Mouse (Mus musculus) forebrain, embryonic 13.5 days (tissue): ENCODE data around the gene Ulk3. TPM values are rescaled to one million over a fixed set of nuclear protein-coding genes. Genes with fewer than 3 reads are reported as not detected.

Experiments
- ATAC-seq: fragments of 200-750 bp; cut with Nextera tagmentation; 2 replicates; pipeline ENCODE4 v1.8.0; 2017
- H3K27ac ChIP-seq: fragments of 300-500 bp; sonication (generic); 2 replicates; pipeline ENCODE4 v1.5.1; 2015; ENCODE audit warnings: inconsistent platforms, mild to moderate bottlenecking, moderate library complexity
- H3K27me3 ChIP-seq: fragments of 300-500 bp; sonication (generic); 2 replicates; pipeline ENCODE4 v1.6.1; 2015; ENCODE audit warnings: mild to moderate bottlenecking, inconsistent platforms
- H3K36me3 ChIP-seq: fragments of 300-500 bp; sonication (generic); 2 replicates; pipeline ENCODE4 v1.6.1; 2015; ENCODE audit warnings: mild to moderate bottlenecking, inconsistent platforms; ENCODE audit not compliant: poor library complexity, severe bottlenecking
- H3K4me1 ChIP-seq: fragments of 300-500 bp; sonication (generic); 2 replicates; pipeline ENCODE4 v1.6.1; 2015; ENCODE audit warnings: inconsistent platforms
- H3K4me2 ChIP-seq: fragments of 300-500 bp; sonication (generic); 2 replicates; pipeline ENCODE4 v1.6.1; 2015; ENCODE audit warnings: inconsistent platforms, mild to moderate bottlenecking, moderate library complexity
- H3K4me3 ChIP-seq: fragments of 300-500 bp; sonication (generic); 2 replicates; pipeline ENCODE4 v1.5.1; 2015; ENCODE audit warnings: mild to moderate bottlenecking, inconsistent platforms
- H3K9ac ChIP-seq: fragments of 300-500 bp; sonication (generic); 2 replicates; pipeline ENCODE4 v1.6.1; 2015; ENCODE audit warnings: mild to moderate bottlenecking, inconsistent platforms
- H3K9me3 ChIP-seq: fragments of 300-500 bp; sonication (generic); replicated peaks from 2 replicates; pipeline ENCODE4 v1.6.1; 2016; ENCODE audit warnings: inconsistent platforms
- WGBS: fragments of 180-500 bp; shearing (Covaris S2); methylation state at CpG from one replicate; pipeline ENCODE4 v1.1.7; 2015; 5-methylcytosine and 5-hydroxymethylcytosine counted together
- polyA plus RNA-seq: library from polyadenylated mRNA; unstranded; fragments of >200 nt; fragmentation: Nextera tagmentation; extraction: Ambion mirVana; gene quantifications from 2 replicates; pipeline ENCODE4 v1.2.1, GENCODE M21; 2015

Gene Ulk3
- polyA plus RNA-seq: 20.0 and 20.3 TPM in 2 replicates

DNA sequence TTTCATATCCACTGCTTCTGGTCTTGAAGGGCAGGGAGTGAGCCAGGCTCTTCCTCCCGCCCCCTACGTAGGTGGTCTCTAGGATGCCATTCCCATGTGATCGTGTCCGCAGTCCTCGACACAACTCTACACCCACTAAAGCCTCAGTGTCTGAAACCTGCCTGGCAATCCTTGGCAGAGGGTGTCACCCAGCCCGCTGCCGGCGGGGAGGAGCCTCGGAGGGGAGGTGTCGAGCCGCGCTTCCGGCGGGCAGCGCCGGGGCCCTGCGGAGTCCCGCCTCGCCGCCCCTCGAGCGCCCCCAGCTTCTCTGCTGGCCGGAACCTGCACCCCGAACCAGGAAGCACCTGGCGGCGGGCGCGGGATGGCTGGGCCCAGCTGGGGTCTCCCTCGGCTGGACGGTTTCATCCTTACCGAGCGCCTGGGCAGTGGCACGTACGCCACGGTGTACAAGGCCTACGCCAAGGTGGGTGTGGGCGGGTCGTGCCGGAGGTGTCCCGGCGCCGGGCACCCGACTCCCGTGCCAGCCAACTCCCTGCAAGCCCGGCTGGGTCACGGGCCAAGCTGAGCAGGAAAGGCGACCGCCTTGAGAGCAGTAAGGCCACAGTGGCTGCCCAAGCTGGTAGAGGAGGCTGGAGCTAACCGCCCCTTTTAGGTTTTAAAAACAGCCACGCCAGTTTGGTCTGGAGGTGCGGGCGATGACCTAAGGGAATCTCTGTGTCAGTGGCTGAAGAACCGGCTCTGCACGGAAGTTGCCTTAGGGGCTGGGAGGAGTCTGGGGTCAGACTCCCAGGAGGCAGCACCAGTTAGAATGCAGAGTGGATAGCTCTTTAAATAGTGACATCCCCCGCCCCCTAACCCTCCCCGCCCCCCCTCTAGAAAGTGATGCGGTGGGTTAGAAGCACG lies at the start of gene Ulk3:
Gene Ulk3, plus strand, starts transcription at position 229 of the 903 bp plus-strand sequence.
- Histone ChIP-seq H3K9ac (peak within 1 kb of the TSS; percentile 82), H3K36me3 (peaks cover 58% of the 10 kb centered on the region), H3K27me3 (no peaks in the 10 kb centered on the region), H3K4me1 (peaks cover 19% of the 10 kb centered on the region), H3K4me3 (peak within 1 kb of the TSS; percentile 76), H3K27ac (peak within 1 kb of the TSS; percentile 57), H3K4me2 (peak within 1 kb of the TSS; percentile 73), H3K9me3 (no peaks in the 10 kb centered on the region)
- ATAC-seq: peak; percentile 88
- WGBS: 1% methylated on average over 50 of the region's 58 CpGs

DNA sequence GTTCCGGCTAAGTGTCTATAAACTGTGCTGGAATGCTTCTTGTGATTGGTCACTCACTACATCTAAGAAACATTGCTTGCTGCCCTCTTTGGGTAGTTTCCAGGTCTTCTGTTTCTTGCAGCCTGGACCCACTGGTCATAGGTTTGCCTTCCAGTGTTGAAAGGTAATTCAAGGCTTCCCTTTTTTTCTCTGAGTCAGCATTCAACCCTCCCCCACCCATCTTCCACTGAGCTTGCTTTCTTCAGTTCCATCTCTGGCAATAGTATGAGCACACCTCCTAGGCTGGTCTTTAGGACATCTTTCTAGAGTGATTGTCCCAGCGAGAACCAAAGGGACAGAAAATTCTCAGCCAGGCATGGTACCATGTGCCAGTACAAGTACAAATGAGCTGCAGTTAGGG lies 49.7 kb upstream of the Ulk3 start:
- Histone ChIP-seq H3K9me3 (no peaks in the 10 kb centered on the region), H3K9ac (no peak overlapping the region), H3K4me1 (peaks cover 20% of the 10 kb centered on the region), H3K36me3 (peaks cover 63% of the 10 kb centered on the region), H3K4me3 (no peak overlapping the region), H3K27me3 (no peaks in the 10 kb centered on the region), H3K4me2 (no peak overlapping the region), H3K27ac (no peak overlapping the region)
- WGBS: 89% methylated on average over 2 of the region's 2 CpGs
- ATAC-seq: no peak

DNA sequence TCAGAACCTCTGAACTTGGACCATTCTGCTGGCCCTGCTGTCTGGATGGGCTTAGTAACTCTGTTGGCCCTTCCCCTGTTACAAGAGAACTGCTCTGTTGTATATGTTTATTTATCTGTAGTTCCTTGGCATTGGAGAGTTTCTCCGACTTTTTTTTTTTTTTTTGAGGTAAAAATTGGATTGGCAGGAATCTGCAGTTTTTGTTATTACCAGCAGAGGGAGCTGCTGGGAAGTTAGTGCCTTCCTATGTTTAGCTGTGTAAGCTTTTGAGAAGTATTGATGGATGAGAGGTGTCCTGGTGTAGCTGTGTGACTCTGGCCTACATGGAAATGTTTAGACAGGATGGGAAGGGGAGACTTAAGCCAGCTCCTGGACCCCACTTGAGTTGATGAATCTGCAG lies 47.9 kb upstream of the Ulk3 start:
- Histone ChIP-seq H3K27ac (no peak overlapping the region), H3K4me3 (no peak overlapping the region), H3K4me2 (no peak overlapping the region), H3K36me3 (peaks cover 73% of the 10 kb centered on the region), H3K27me3 (no peaks in the 10 kb centered on the region), H3K9ac (no peak overlapping the region), H3K4me1 (peaks cover 20% of the 10 kb centered on the region), H3K9me3 (no peaks in the 10 kb centered on the region)
- no peak for ATAC-seq
- 16% methylated on average over 1 of the region's 1 CpGs for WGBS

DNA sequence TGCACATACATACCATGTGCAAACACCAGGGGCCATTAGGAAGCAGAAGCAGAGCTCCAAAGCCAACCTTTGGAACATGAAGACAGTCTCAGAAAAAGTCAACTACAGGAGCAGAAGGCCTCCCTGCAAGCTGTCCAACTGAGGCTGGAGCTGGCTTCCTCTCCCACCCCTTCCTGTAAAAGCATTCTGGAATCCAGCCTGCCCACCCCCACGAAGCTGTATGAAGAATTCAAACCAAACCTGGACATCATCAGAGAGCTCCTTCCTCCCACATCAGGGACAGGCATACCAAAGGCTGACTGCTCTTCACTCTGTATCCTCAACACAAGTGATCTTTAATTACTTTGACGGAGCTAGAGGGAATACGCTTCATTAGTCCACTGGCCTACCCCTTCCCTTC lies 45.3 kb upstream of the Ulk3 start:
- Histone ChIP-seq H3K4me1 (peaks cover 3% of the 10 kb centered on the region), H3K4me3 (no peak overlapping the region), H3K9me3 (no peaks in the 10 kb centered on the region), H3K4me2 (no peak overlapping the region), H3K27me3 (no peaks in the 10 kb centered on the region), H3K9ac (no peak overlapping the region), H3K36me3 (peaks cover 93% of the 10 kb centered on the region), H3K27ac (no peak overlapping the region)
- WGBS: 89% methylated on average over 3 of the region's 3 CpGs
- ATAC-seq: no peak

DNA sequence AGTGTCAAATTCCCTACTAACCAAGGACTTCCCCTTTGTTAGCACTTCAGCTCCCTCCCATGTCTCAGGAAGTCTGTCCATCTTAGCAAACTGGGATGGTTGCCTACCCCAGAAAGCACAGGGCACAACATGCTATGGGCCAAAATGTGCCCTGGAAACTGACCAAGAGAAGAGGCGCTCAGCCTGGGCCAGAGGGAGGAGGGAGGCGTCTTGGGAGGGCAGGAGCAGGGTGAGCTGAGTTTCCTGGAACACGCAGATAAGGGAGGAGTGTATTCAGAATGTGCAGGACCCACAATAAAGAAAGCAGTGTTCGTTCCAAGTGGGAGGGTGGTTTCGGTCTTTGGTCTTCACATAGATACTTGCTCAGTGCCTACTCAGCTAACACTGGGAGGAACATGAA lies 42.0 kb upstream of the Ulk3 start:
- Histone ChIP-seq H3K27ac (no peak overlapping the region), H3K9ac (no peak overlapping the region), H3K4me1 (peaks cover 8% of the 10 kb centered on the region), H3K27me3 (no peaks in the 10 kb centered on the region), H3K4me3 (no peak overlapping the region), H3K9me3 (no peaks in the 10 kb centered on the region), H3K4me2 (no peak overlapping the region), H3K36me3 (peaks cover 82% of the 10 kb centered on the region)
- WGBS: 84% methylated on average over 5 of the region's 5 CpGs
- ATAC-seq: no peak

DNA sequence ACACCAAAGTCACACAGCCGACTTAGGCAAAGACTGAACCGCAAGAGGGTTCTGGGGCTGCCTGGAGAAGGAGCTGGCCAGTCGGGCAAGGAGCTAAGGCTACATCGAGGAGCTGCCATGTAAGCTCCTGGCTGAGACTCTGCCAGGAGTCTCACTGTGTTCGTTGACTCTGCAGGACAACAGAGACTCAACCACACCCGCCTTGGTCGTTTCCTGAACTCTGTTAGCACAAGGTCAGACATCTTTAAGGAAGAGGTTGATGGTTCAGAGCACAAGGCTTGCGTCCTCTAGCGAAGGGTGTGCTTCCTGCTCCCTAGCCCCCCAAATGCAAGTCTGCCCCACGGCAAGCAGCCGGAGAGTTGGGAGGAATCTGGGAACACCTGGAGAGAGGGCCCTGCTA lies 41.4 kb upstream of the Ulk3 start:
- peaks cover 8% of the 10 kb centered on the region for H3K4me1 ChIP-seq
- no peaks in the 10 kb centered on the region for H3K27me3 ChIP-seq
- no peak overlapping the region for H3K27ac ChIP-seq
- H3K36me3 ChIP-seq: peaks cover 77% of the 10 kb centered on the region
- no peak for ATAC-seq
- WGBS: 96% methylated on average over 11 of the region's 11 CpGs
- no peak overlapping the region for H3K4me3 ChIP-seq
- no peak overlapping the region for H3K9ac ChIP-seq
- H3K9me3 ChIP-seq: no peaks in the 10 kb centered on the region
- no peak overlapping the region for H3K4me2 ChIP-seq

DNA sequence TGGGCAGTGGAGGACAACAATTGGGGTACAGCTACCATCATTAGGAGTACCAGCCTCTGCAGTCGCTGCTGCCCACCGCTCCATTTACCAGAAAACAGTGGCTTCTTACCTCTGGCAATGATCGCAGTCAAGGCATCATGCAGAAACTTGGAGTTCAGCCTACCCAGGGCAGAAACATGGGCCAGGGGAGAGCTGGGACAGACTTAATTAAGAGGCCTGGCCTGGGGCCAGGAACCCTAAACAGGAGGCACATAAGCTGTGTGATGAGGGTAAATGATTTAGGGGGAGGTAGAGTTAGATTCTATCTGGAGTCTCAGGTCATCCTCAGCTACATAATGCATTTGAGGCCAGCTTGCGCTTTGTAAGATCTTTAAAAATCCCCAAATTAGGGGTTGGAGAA lies 40.1 kb upstream of the Ulk3 start:
- Histone ChIP-seq H3K9me3 (no peaks in the 10 kb centered on the region), H3K36me3 (peaks cover 63% of the 10 kb centered on the region), H3K4me2 (no peak overlapping the region), H3K4me3 (no peak overlapping the region), H3K9ac (peak overlapping the region; percentile 6; the same call in 1 of the 2 replicates), H3K27ac (peak overlapping the region; percentile 8), H3K4me1 (peaks cover 8% of the 10 kb centered on the region), H3K27me3 (no peaks in the 10 kb centered on the region)
- no peak for ATAC-seq
- WGBS: 85% methylated on average over 4 of the region's 4 CpGs

DNA sequence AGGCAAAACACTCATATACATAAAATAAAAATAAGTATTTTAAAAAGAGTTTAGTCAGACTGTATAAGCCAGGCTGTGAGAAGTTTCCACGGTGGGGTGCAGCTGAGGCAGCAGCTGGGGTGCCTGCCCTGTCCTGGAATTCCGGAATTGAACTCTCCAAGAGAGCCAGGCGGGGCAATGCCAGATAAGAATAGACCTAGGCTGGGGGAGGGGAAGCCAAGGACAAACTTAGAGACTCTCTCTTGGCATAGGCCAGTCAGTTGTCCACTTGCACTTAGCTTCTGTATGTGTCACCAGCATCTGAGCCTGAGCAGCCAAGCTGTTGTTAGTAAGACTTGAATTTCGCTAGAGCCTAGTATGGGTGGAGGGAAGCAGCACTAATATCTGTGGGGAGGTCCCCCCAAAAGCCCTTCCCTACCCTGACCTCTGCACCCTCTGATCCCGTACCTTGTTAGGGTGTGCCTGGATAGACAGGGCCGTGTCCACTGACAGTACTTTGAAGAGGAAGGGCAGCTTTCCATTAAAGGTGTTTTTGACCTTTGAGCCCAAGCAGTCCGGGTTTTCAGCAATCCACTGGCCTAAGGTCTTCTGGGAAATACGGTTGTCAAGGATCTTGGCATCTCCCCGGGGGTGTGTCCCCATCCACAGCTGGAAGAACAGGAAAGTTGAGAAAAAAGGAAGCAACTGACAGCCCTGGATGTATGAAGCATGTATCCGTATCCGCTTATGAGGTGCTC lies 39.0 kb upstream of the Ulk3 start:
- Histone ChIP-seq H3K4me3 (no peak overlapping the region), H3K4me1 (peaks cover 13% of the 10 kb centered on the region), H3K27ac (no peak overlapping the region), H3K9ac (no peak overlapping the region; the same call in 1 of the 2 replicates), H3K9me3 (no peaks in the 10 kb centered on the region), H3K36me3 (peaks cover 52% of the 10 kb centered on the region), H3K4me2 (no peak overlapping the region), H3K27me3 (no peaks in the 10 kb centered on the region)
- WGBS: 92% methylated on average over 11 of the region's 11 CpGs
- ATAC-seq: no peak

DNA sequence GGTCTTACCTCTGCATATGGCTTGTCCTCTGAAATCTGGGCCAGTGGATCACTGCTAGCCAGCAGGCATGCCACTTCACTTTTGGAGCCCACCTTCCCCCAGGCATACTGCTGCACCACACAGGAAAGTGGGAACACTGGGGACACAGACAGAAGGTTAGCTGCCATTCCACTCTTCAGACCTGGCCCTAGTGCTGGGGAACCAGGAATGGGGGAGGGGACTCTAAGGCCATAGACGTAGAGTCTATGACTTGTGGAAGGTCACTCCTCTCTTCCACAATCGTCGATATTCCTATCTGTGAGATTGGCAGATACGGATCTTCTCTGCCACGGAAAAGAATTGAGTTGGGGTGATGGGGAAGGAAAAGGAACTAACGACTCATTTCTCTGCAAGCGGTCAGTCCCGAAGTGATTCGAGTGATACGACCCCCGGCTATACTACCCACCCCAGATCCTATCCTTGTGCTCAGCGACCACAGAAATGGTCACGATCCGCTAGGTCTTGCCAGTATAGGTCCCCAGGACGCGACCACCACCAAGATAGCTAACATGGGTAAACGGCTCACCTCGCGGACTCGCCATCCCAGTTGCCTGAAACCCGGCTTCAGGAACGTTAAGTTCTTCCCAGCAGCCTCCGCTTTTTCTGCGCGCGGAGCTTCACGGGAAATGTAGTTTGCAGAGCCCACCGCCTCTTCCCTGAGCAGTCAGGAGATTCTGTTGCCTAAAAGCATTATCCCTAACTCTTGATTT lies 36.9 kb upstream of the Ulk3 start, which contains the start of gene Mpi:
Gene Mpi, minus strand, starts transcription at position 625 of the 749 bp plus-strand sequence.
- Histone ChIP-seq H3K4me1 (peaks cover 13% of the 10 kb centered on the region), H3K9me3 (no peaks in the 10 kb centered on the region), H3K27ac (no peak within 1 kb of the TSS), H3K4me2 (peak within 1 kb of the TSS; percentile 80), H3K36me3 (peaks cover 35% of the 10 kb centered on the region), H3K4me3 (peak within 1 kb of the TSS; percentile 57), H3K9ac (peak within 1 kb of the TSS; percentile 79), H3K27me3 (no peaks in the 10 kb centered on the region)
- 1% methylated on average over 28 of the region's 28 CpGs for WGBS
- peak; percentile 61 for ATAC-seq

DNA sequence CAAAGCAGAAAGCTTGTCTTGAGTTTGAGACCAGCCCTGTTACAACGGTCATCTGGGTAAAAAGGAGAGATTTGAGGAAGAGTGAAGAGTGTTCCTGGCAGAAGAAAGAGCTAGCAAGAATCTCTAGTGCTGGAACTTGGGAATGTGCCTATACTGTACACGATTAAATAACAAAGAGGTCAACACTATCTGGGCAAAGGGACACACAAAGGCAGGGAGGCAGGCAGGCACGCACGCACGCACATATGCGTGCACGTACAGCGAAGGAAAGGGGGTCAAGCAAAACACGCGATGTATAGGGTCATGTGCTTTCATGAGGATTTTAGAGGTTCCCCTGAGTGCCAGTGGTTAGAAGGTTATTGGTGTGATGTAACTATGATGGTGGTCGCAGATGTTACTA lies 36.1 kb upstream of the Ulk3 start:
- Histone ChIP-seq H3K9me3 (no peaks in the 10 kb centered on the region), H3K4me1 (peaks cover 13% of the 10 kb centered on the region), H3K36me3 (peaks cover 27% of the 10 kb centered on the region), H3K9ac (no peak overlapping the region), H3K27ac (no peak overlapping the region), H3K4me3 (no peak overlapping the region), H3K4me2 (no peak overlapping the region), H3K27me3 (no peaks in the 10 kb centered on the region)
- 0 out of 2 replicates have a peak, but pooled peaks have one; percentile 14 for ATAC-seq
- 74% methylated on average over 11 of the region's 11 CpGs for WGBS

DNA sequence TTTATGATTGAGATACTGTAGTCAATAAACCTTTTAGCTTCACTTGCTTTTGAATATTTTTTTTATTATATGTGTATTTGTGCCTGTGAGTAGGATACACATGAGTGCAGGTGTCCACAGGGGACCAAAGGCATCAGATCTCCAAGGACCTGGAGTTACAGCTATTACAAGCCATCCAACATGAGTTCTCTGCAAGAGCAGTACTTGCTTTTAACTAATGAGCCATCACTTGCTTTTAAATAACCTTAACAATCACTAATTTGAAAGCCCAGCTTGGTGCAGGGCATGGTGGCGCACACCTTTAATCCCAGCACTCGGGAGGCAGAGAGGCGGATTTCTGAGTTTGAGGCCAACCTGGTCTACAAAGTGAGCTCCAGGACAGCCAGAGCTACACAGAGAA lies 34.5 kb upstream of the Ulk3 start:
- WGBS: 38% methylated on average over 3 of the region's 3 CpGs
- Histone ChIP-seq H3K27me3 (0 out of 2 replicates have a peak, but pooled peaks cover 3% of the 10 kb centered on the region), H3K9ac (no peak overlapping the region), H3K4me1 (peaks cover 13% of the 10 kb centered on the region), H3K4me2 (no peak overlapping the region), H3K27ac (no peak overlapping the region), H3K36me3 (peaks cover 10% of the 10 kb centered on the region), H3K9me3 (no peaks in the 10 kb centered on the region), H3K4me3 (no peak overlapping the region)
- ATAC-seq: no peak
